Mouse (Mus musculus) left cerebral cortex, postnatal 10 days (tissue): ENCODE data around the gene Ubox5. TPM values are rescaled to one million over a fixed set of nuclear protein-coding genes. Genes with fewer than 3 reads are reported as not detected.

Experiments
- DNase-seq, 2 experiments: peaks; one replicate each; pipeline ENCODE4 v3.0.0; 2021 to 2022; ENCODE audit warnings: low spot score in 2 of 2, mixed read lengths in 1 of 2; ENCODE audit errors: extremely low spot score in 1 of 2
- intact Hi-C: fragments of 180-260 bp; cut with DNase I; formaldehyde crosslinking; loops from one replicate; pipeline ENCODE4 v1.15.1; 2025
- total RNA-seq, 2 experiments: library from RNA; stranded (reverse); gene quantifications; 2 replicates each; pipeline ENCODE4 v1.2.3; 2021

The Ubox5 gene
- total RNA-seq, 2 experiments from 2014 or later = 8.5 to 8.7 TPM

GRCm38 (mm10) chr2:130635847-130636246, 6.0 kb upstream of the Ubox5 start:
- intact Hi-C loops = no loop called here
- DNase-seq = peak in 1 of 2 experiments; percentile 41

GRCm38 (mm10) chr2:130634739-130635411, 5.0 kb upstream of the Ubox5 start:
- peak in 1 of 2 experiments; percentile 39 for DNase-seq
- intact Hi-C loops = no loop called here

- peak in 1 of 2 experiments; percentile 36 for DNase-seq
- intact Hi-C loops = no loop called here
These were observed 4.3 kb upstream of the Ubox5 start for GRCm38 (mm10) chr2:130634006-130634738.

- intact Hi-C loops = no loop called here
- DNase-seq = no peak
These were observed 3.2 kb upstream of the Ubox5 start for GRCm38 (mm10) chr2:130632887-130633675.

- intact Hi-C loops = no loop called here
- DNase-seq = no peak
These were observed 2.6 kb upstream of the Ubox5 start for GRCm38 (mm10) chr2:130632416-130632815.

- DNase-seq = no peak
- intact Hi-C loops = no loop called here
These were observed 579 bp downstream of the Ubox5 start for GRCm38 (mm10) chr2:130629080-130629838.

GRCm38 (mm10) chr2:130628424-130628823, 1.4 kb downstream of the Ubox5 start:
- no peak for DNase-seq
- intact Hi-C loops = no loop called here

- intact Hi-C loops = no loop called here
- DNase-seq = no peak
These were observed 10.9 kb downstream of the Ubox5 start for GRCm38 (mm10) chr2:130618972-130619371.

GRCm38 (mm10) chr2:130613091-130613490, 16.7 kb downstream of the Ubox5 start:
- no peak for DNase-seq
- intact Hi-C loops = no loop called here

GRCm38 (mm10) chr2:130602195-130602594, 27.6 kb downstream of the Ubox5 start:
- DNase-seq = no peak
- intact Hi-C loops = no loop called here

DNA sequence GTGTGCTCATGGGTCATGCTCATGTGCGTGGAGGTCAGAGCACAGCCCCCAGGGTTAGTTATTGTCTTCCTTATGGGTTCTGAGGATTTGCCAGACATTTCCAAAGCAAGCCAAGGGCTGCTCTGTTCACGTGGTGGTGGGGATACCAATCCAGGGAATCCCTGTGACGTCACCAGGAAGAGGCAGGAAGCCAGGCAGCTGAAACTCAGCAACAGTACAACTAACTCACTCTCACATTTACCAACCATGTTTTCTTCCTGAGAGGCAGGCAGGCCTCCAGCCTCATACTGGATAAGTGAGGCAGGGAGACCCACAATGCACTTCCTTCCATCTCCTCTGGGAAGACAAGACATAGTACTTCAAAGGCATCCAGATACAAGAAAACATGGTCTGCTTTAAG, 31.4 kb downstream of the Ubox5 start:
- intact Hi-C loops = no loop called here
- peak in 1 of 2 experiments; percentile 55 for DNase-seq

GRCm38 (mm10) chr2:130597601-130598010, 32.2 kb downstream of the Ubox5 start:
- peak in 1 of 2 experiments; percentile 28 for DNase-seq
- intact Hi-C loops = no loop called here

DNA sequence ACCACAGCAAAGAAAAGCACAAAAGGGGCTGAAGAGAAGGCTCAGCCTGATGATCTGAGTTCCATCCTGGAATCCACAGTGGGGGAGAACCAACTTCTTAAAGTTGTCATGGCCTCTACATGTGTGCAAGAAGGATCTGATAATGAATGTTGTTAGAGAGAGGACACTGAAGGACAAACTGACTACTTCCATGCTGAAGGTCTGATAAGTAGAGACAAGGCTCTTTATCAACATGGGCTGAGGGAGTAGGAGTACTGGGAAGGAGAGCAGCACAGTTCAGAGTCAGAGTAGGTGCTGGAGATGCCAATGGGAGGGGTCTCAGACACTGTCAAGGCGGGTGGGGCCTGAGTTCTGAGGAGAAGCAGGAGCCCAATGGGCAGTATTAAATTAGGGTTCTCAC, 34.2 kb downstream of the Ubox5 start:
- intact Hi-C loops = no loop called here
- DNase-seq = no peak

DNA sequence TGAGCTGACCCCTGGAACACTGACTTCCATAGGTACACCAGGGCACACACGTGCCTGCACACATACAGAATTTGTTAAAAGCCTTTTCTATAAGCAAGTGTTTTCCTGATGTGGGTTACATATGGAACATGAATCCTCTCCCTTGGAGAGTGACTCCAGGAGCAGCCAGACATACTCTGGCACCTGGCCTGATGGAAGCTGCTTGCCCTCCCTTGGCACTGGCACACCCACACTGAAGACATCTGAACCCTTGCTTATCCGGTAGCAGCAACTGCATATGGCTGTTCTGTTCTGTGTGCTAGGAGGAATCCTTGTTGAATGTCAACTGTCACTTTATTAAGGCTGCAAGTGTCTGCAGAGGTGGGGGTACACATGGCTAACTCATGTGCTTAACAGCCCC, 38.8 kb downstream of the Ubox5 start:
- no peak for DNase-seq
- intact Hi-C loops = no loop called here

- intact Hi-C loops = no loop called here
These were observed 40.1 kb downstream of the Ubox5 start for GRCm38 (mm10) chr2:130589761-130590160.

GRCm38 (mm10) chr2:130589157-130589556, 40.7 kb downstream of the Ubox5 start:
- DNase-seq = no peak
- intact Hi-C loops = no loop called here

More at GRCm38 (mm10) chr2:130589761-130590160, 40.1 kb downstream of the Ubox5 start:
- no peak for DNase-seq

GRCm38 (mm10) chr2:130588373-130588772, 41.5 kb downstream of the Ubox5 start:
- intact Hi-C loops = no loop called here
- no peak for DNase-seq

- intact Hi-C loops = no loop called here
- DNase-seq = peak in 1 of 2 experiments; percentile 36
These were observed 43.8 kb downstream of the Ubox5 start for GRCm38 (mm10) chr2:130586016-130586415.
